Mouse (Mus musculus): ENCODE measurements around the gene Gli1.
"Not testable (repeated sequence)": the region's sequence is repeated elsewhere in the genome, so short reads cannot be mapped to it uniquely, and the experiment has no call there.

DNA sequence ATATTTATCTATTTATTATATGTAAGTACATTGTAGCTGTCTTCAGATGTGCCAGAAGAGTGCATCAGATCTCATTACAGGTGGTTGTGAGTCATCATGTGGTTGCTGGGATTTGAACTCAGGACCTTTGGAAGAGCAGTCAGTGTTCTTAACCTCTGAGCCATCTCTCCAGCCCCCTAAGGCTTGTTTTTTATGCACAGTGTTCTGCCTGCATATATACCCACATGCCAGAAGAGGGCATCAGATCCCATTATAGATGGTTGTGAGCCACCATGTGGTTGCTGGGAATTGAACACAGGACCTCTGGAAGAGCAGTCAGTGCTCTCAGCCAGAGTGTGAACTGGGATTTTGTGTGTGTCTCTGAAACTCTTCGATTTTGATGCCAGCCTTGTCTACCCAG, 26.8 kb downstream of the Gli1 start:
- peak in 1 of 2 experiments; percentile 27; a peak in 2 of 4 replicates for TF ChIP-seq CTCF (conservative IDR thresholded peaks at IDR 0.05 in 1 of 2, IDR thresholded peaks at IDR 0.05 in 1 of 2; ENCODE audit: low read depth in 2 of 2, low read length in 2 of 2)
- not testable (repeated sequence) for TF ChIP-seq ETS1 (conservative IDR thresholded peaks at IDR 0.05; ENCODE audit: low read depth, low read length); SIN3A (IDR thresholded peaks at IDR 0.05; ENCODE audit: low read length); USF2 (conservative IDR thresholded peaks at IDR 0.05; ENCODE audit: low read depth, low read length); POLR2A (IDR thresholded peaks at IDR 0.05; ENCODE audit: low read depth, low read length); HCFC1 (IDR thresholded peaks at IDR 0.05; ENCODE audit: low read depth, low read length); EP300 (IDR thresholded peaks at IDR 0.05; ENCODE audit: low read length); MAX (IDR thresholded peaks at IDR 0.05; ENCODE audit: low read length); MYC (IDR thresholded peaks at IDR 0.05; ENCODE audit: low read depth, low read length); CHD2 (IDR thresholded peaks at IDR 0.05; ENCODE audit: low read length); TCF12 (IDR thresholded peaks at IDR 0.05; ENCODE audit: low read depth, low read length)
